Mouse (Mus musculus): ENCODE data around the gene Ms4a6d. TPM values are rescaled to one million over a fixed set of nuclear protein-coding genes. Genes with fewer than 3 reads are reported as not detected.

Ms4a6d gene
- 2.4 TPM in 1 of 2 replicates, not detected in the other for polyA plus RNA-seq (2012; ENCODE audit: insufficient read depth, low replicate concordance)

GRCm38 (mm10) chr19:11604603-11605002 lies at the start of gene Ms4a6d:
Ms4a6d (minus strand) TSS chr19:11604849.
- peak within 1 kb of the TSS; percentile 11 for H3K4me3 ChIP-seq (replicated peaks)
- H3K9me3 ChIP-seq, result no peaks in the 10 kb centered on the region
- TF ChIP-seq GATA1 (IDR thresholded peaks at IDR 0.05; ENCODE audit: borderline replicate concordance, low read length) (no peak), FLI1 (IDR thresholded peaks at IDR 0.05; ENCODE audit: low read length) (no peak)
- H3K27me3 ChIP-seq (replicated peaks), result peaks cover 4% of the 10 kb centered on the region
- no peaks in the 10 kb centered on the region for H3K36me3 ChIP-seq (replicated peaks; ENCODE audit: low read length)
- H3K4me1 ChIP-seq, result peaks cover 14% of the 10 kb centered on the region

DNA sequence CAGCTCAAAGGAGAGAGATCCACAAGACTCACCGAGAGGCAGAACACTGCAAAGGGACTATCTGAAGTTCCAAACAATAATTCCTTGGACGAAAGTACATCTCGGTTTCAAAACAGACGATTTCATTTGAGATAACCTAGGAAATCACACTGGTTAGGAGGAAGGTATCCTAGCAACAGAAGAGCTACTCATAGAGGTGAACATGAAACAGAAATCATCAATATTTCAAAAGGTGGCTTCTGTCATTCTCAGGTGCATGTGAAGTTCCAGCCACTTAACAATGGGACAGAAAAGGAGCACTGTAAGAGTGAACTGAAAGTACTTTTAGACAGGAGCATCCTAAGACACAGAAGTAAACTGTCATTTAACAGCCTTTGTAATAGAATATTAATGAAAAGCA lies 44.9 kb upstream of the Ms4a6d start:
- Histone ChIP-seq H3K27me3 (replicated peaks) (no peaks in the 10 kb centered on the region), H3K9me3 (no peaks in the 10 kb centered on the region), H3K4me3 (replicated peaks) (no peak overlapping the region), H3K36me3 (replicated peaks; ENCODE audit: low read length) (no peaks in the 10 kb centered on the region), H3K4me1 (peaks cover 11% of the 10 kb centered on the region)
- TF ChIP-seq GATA1 (IDR thresholded peaks at IDR 0.05; ENCODE audit: borderline replicate concordance, low read length), result no peak
- TF ChIP-seq FLI1 (IDR thresholded peaks at IDR 0.05; ENCODE audit: low read length), result no peak

DNA sequence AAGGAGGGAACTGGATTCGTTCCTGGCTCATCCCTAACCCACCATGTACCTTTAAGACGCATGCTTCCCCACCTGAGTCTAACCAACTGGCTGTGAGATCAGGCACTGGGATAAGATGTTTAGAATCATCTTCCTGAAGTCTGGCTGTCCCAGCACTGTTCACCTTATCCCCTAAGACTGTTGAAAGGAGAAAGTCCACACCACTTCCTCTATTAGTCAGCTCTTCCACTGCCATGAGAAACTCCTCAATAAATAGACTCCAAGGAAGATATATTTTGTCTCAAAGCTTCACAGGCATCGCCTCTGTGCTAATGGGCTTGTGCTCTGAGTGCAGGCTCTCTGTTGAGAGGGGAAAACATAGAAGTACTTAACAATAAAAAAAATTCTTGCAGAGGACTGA lies 41.5 kb upstream of the Ms4a6d start:
- no peaks in the 10 kb centered on the region for H3K36me3 ChIP-seq (replicated peaks; ENCODE audit: low read length)
- H3K27me3 ChIP-seq (replicated peaks), result no peaks in the 10 kb centered on the region
- TF ChIP-seq GATA1 (IDR thresholded peaks at IDR 0.05; ENCODE audit: borderline replicate concordance, low read length) (no peak), FLI1 (IDR thresholded peaks at IDR 0.05; ENCODE audit: low read length) (no peak)
- H3K9me3 ChIP-seq, result no peaks in the 10 kb centered on the region
- H3K4me1 ChIP-seq, result peaks cover 11% of the 10 kb centered on the region
- no peak overlapping the region for H3K4me3 ChIP-seq (replicated peaks)

DNA sequence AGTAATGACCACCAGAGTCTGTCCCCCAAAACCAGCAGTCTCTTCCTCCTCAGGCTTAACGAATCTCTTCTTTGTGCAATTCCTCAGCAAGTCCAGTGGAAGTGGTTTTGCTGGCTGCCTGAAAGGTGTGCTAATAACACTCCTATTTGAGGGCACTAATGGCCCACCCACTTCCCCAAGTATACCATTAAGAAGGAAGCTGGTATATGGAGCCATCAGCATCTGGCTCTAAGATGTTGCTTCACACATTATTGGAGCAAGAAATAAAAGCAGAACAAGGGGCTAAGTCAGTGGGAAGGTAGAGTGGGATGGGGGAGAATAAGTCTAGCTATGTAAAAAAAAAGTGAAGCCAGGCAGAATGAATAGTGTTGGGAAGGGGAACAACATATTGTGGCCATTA lies 36.1 kb upstream of the Ms4a6d start, which contains the start of gene Ms4a3:
Ms4a3 (minus strand) TSS at position 120 of the 400 bp plus-strand sequence.
- Histone ChIP-seq H3K27me3 (replicated peaks) (no peaks in the 10 kb centered on the region), H3K4me1 (peaks cover 14% of the 10 kb centered on the region), H3K9me3 (no peaks in the 10 kb centered on the region), H3K36me3 (replicated peaks; ENCODE audit: low read length) (no peaks in the 10 kb centered on the region), H3K4me3 (replicated peaks) (no peak within 1 kb of the TSS)
- TF ChIP-seq FLI1 (IDR thresholded peaks at IDR 0.05; ENCODE audit: low read length), result no peak
- TF ChIP-seq GATA1 (IDR thresholded peaks at IDR 0.05; ENCODE audit: borderline replicate concordance, low read length), result no peak

- TF ChIP-seq FLI1 (IDR thresholded peaks at IDR 0.05; ENCODE audit: low read length), result no peak
- no peak for TF ChIP-seq GATA1 (IDR thresholded peaks at IDR 0.05; ENCODE audit: borderline replicate concordance, low read length)
- peaks cover 27% of the 10 kb centered on the region for H3K4me1 ChIP-seq
- no peaks in the 10 kb centered on the region for H3K27me3 ChIP-seq (replicated peaks)
- no peak overlapping the region for H3K4me3 ChIP-seq (replicated peaks)
- no peaks in the 10 kb centered on the region for H3K9me3 ChIP-seq
- no peaks in the 10 kb centered on the region for H3K36me3 ChIP-seq (replicated peaks; ENCODE audit: low read length)
Observed at GRCm38 (mm10) chr19:11639038-11639437, 34.4 kb upstream of the Ms4a6d start.

GRCm38 (mm10) chr19:11635572-11635971 lies 30.9 kb upstream of the Ms4a6d start:
- Histone ChIP-seq H3K36me3 (replicated peaks; ENCODE audit: low read length) (no peaks in the 10 kb centered on the region), H3K4me1 (peaks cover 40% of the 10 kb centered on the region), H3K27me3 (replicated peaks) (no peaks in the 10 kb centered on the region), H3K4me3 (replicated peaks) (peak overlapping the region; percentile 64), H3K9me3 (no peaks in the 10 kb centered on the region)
- TF ChIP-seq FLI1 (IDR thresholded peaks at IDR 0.05; ENCODE audit: low read length) (no peak), GATA1 (IDR thresholded peaks at IDR 0.05; ENCODE audit: borderline replicate concordance, low read length) (no peak)

DNA sequence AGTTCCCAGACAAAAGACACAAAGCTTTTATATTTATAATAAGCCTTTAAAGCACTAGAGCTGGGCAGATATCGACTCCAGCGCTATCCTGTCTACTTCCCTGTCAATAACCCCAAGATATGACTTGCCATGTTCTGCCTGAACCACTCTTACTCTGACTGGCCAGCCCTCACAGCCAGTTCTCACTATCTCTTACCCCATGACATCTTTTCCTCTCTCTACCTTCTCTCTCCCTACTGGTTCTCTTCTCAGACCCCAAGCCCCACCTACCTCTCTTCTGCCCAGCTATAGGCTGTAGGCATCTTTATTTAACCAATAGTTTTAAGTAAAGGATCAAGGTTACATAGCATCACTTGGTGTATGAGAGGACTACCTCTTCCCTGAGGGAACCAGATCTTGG lies 29.7 kb upstream of the Ms4a6d start:
- TF ChIP-seq GATA1 (IDR thresholded peaks at IDR 0.05; ENCODE audit: borderline replicate concordance, low read length) (no peak), FLI1 (IDR thresholded peaks at IDR 0.05; ENCODE audit: low read length) (no peak)
- H3K4me1 ChIP-seq, result peaks cover 43% of the 10 kb centered on the region
- H3K27me3 ChIP-seq (replicated peaks), result no peaks in the 10 kb centered on the region
- H3K36me3 ChIP-seq (replicated peaks; ENCODE audit: low read length), result no peaks in the 10 kb centered on the region
- H3K4me3 ChIP-seq (replicated peaks), result no peak overlapping the region
- H3K9me3 ChIP-seq, result no peaks in the 10 kb centered on the region

GRCm38 (mm10) chr19:11633732-11634131 lies 29.1 kb upstream of the Ms4a6d start:
- Histone ChIP-seq H3K4me1 (peaks cover 43% of the 10 kb centered on the region), H3K9me3 (no peaks in the 10 kb centered on the region), H3K4me3 (replicated peaks) (no peak overlapping the region), H3K36me3 (replicated peaks; ENCODE audit: low read length) (no peaks in the 10 kb centered on the region), H3K27me3 (replicated peaks) (no peaks in the 10 kb centered on the region)
- no peak for TF ChIP-seq GATA1 (IDR thresholded peaks at IDR 0.05; ENCODE audit: borderline replicate concordance, low read length)
- TF ChIP-seq FLI1 (IDR thresholded peaks at IDR 0.05; ENCODE audit: low read length), result no peak

GRCm38 (mm10) chr19:11625231-11625630 lies 20.6 kb upstream of the Ms4a6d start:
- Histone ChIP-seq H3K9me3 (no peaks in the 10 kb centered on the region), H3K4me3 (replicated peaks) (no peak overlapping the region), H3K27me3 (replicated peaks) (no peaks in the 10 kb centered on the region), H3K4me1 (peaks cover 4% of the 10 kb centered on the region; the same call in 1 of the 2 replicates), H3K36me3 (replicated peaks; ENCODE audit: low read length) (no peaks in the 10 kb centered on the region)
- no peak for TF ChIP-seq GATA1 (IDR thresholded peaks at IDR 0.05; ENCODE audit: borderline replicate concordance, low read length)
- no peak for TF ChIP-seq FLI1 (IDR thresholded peaks at IDR 0.05; ENCODE audit: low read length)

DNA sequence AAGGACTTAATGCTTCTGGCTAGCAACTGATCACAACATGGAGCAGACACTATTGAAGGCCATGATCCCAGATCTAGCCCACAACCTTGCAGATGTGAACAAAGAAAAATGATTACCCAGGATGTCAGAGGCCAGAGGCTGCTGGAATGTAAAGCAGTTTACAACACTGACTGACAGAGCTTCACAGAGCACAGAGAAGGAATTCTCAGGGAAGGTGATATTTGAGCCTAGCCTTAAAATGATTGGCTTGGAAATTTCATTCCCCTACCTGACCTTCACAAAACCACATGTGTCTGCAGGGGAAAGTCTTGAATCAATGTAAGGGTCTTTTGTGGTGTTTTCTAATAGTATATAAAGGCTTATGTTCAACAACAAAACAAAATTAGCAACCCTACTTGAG lies 20.2 kb upstream of the Ms4a6d start:
- H3K4me3 ChIP-seq (replicated peaks), result no peak overlapping the region
- H3K4me1 ChIP-seq, result peaks cover 2% of the 10 kb centered on the region; the same call in 1 of the 2 replicates
- H3K27me3 ChIP-seq (replicated peaks), result no peaks in the 10 kb centered on the region
- TF ChIP-seq FLI1 (IDR thresholded peaks at IDR 0.05; ENCODE audit: low read length), result no peak
- TF ChIP-seq GATA1 (IDR thresholded peaks at IDR 0.05; ENCODE audit: borderline replicate concordance, low read length), result no peak
- H3K9me3 ChIP-seq, result no peaks in the 10 kb centered on the region
- H3K36me3 ChIP-seq (replicated peaks; ENCODE audit: low read length), result no peaks in the 10 kb centered on the region

GRCm38 (mm10) chr19:11623551-11623950 lies 18.9 kb upstream of the Ms4a6d start, which contains the start of gene Ms4a2:
Ms4a2 (minus strand) TSS chr19:11623719.
- Histone ChIP-seq H3K9me3 (no peaks in the 10 kb centered on the region), H3K4me3 (replicated peaks) (no peak within 1 kb of the TSS), H3K36me3 (replicated peaks; ENCODE audit: low read length) (no peaks in the 10 kb centered on the region), H3K27me3 (replicated peaks) (no peaks in the 10 kb centered on the region), H3K4me1 (no peaks in the 10 kb centered on the region)
- TF ChIP-seq FLI1 (IDR thresholded peaks at IDR 0.05; ENCODE audit: low read length) (no peak), GATA1 (IDR thresholded peaks at IDR 0.05; ENCODE audit: borderline replicate concordance, low read length) (no peak)
